Mouse (Mus musculus) mature B cell (primary cell): ENCODE measurements around the gene C8g.

Experiments used
- in situ Hi-C: fragments of 300-500 bp; cut with MboI; formaldehyde crosslinking; loops from 2 replicates; pipeline ENCODE4 v1.14.3; 2019

Gene C8g

DNA sequence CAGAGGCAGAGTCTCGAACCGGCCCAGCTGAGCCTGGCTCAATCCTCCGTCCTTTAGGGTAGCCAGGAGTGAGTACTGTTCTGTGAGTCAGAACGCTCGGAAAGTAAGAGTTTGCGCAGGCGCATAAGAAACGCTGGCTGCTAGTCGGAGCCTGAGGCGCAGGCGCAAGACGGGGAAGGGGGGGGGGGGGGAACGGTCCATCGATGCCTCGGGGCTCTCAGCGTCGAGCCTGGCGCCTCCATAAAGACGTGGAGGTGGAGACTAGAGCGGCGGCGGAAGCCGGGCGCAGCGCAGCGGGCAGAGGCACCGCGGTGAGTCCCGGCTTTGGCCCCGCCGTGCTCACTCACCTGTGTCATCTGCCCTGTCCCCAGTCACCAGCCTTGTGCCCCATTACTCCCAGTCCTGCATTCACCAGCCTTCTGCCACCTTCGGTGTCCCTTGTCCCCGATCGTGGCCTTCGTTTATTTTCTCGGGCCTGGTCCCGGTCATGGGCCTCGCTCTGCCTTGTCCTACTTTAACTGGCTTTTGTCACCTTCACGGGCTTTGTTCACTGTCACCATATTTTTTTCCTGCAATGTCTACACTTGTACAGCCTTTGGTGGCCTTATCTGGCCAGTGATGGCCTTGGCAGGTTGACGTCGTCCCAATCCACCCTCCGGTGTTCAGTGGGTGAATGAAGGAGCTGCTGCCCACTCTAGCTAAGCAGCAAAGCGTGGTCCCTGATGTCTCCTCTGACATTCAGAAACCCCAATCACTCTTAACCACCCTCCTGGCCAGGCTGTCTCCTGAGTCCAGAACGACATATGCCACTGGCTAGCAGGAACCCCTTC, 728 bp downstream of the C8g start, which contains the start of gene Fbxw5:
Gene Fbxw5, plus strand, starts transcription at position 175 of the 830 bp plus-strand sequence.
- in situ Hi-C loops = no loop called here

DNA sequence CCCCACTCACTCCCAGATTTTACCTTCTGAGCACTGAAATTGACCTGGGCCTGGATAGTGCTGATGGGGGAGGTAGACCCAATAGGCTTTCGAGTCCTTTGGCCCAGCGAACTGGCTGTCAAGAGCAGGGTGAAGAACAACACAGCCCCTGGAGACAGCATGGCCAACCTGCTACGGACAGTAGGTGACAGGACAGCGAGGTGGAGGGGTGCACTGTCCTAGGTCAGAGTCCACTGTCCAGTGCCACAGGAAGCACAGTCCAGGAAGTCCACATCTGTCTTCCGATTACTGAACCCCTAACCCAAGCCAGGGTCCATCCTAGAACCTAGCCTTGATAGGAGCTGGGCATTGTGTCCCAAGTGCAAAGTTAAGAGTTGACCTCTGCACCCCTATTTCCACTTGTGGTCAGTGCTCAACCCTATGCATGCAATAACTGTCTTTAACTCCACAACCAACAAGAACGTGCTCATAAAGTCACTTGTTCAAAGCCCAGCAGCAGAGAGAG, 1.4 kb downstream of the C8g start:
- in situ Hi-C loops = no loop called here

DNA sequence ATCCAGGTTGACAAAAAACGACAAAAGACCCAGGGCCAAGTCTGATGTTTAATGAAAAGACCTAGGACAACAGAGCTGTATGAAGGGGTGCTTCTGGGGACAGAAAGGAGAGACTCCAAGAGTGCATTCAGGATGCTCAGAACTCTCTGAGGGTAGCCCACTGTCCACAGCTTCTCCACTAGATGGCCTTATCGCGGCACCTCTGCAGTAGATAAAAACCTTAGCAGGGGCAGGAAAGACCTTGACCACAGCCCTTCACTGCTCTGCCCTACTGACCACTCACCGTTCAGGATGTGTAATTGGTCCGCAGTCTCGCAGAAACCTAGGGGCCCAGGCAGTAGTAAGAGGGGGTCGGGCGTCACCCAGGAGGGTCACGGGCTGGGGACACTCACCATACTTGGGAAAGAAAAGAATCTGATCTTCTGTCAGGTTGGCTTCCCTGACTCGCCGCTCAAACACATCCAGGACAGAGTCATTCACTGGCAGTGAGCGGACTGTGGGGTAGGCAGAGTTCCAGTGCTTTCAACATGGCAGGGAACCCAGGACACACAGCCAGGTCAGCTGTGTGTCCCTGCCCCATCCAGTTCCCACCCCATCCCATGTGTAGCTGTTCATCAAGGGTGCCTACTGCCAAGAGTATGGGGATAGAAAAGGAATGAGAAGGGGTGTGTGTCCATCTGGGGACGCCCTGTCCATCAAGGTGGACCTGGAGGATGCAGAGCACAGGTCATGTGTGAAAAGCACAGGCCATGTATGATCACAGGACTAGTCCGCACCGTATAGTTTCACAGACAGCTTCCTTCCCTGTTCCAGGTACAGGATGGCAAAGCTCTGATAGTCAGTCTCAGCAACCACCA, 2.7 kb downstream of the C8g start:
- in situ Hi-C loops = no loop called here

DNA sequence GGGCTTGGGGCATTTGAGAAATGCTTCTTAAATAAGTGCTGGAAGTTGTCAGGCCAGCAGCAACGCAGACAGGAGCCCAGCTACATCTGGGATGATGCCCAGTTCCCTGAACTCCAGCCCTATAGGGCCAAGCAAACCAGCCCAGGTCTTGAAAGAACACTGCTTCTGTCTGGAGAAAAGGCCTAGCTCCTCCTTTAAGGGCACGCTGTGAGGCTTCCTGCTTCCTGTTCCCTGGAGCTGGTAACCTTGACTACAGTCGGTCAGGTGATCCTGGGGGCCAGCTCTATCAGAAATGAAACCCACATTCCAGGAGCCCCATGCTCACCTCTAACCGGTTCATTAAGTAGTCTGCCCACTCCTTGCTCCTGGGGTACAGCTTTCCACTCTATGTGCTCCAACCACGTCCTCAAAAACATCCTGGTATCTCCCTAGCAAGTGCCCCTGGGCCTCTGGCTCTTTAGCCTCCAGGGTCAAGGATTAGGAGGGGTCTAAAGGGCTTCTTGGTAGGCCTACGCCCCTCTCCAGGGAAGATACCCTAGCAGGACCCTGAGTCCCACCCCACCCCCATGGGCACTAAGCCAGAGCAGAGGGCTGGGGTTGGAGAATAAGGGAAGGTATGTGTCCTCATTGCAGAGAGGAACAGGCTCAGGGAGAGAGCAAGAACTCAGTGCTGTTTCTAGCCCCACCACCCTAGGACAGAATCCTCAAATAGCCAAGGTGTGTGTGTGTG, 3.5 kb downstream of the C8g start:
- in situ Hi-C loops = no loop called here

DNA sequence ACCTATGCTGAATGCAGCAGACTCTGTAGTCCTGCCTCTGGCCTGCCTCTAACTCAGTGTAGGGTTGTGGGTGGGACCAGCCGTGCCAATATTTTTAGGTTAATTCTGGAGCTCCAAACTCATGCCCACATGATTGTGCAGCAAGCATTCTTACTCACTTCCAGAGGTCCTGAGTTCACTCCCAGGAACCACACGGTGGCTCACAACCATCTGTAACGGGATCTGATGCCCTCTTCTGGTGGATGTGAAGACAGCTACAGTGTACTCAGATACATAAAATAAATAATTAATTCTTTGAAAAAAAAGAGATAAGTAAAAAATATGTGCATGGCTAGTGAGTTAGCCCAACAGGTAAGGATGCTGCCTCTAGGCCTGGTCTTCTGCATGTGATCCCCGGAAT, 5.1 kb downstream of the C8g start:
- in situ Hi-C loops = no loop called here

GRCm38 (mm10) chr2:25493476-25493961, 8.0 kb downstream of the C8g start, which contains the start of gene Lcn12:
Lcn12 (minus strand) TSS chr2:25493911.
- in situ Hi-C loops = no loop called here

GRCm38 (mm10) chr2:25492988-25493387, 8.5 kb downstream of the C8g start:
- in situ Hi-C loops = no loop called here

GRCm38 (mm10) chr2:25488671-25489068, 12.8 kb downstream of the C8g start:
- in situ Hi-C loops = no loop called here

GRCm38 (mm10) chr2:25487965-25488670, 13.4 kb downstream of the C8g start:
- in situ Hi-C loops = no loop called here

GRCm38 (mm10) chr2:25484901-25485647, 16.4 kb downstream of the C8g start:
- in situ Hi-C loops = no loop called here

DNA sequence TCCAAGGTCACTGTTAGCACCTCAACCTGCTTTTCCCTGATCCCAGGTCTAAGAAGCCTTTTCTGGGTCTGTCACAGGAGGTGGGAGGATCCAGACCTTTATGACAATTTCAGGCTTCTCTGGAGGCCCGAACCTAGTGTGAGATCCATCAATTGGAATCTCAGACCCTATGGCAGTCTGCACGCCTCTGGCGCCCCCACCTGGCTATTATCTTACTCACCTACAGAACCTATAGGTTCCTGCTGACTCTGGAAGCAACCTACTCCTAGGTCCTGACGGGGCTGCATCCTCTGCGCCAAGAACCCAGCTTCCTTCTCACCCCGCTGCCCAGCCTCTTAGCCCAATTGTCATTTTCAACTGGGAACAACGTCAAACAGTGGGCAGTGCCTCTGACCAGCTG, 18.6 kb downstream of the C8g start:
- in situ Hi-C loops = no loop called here

DNA sequence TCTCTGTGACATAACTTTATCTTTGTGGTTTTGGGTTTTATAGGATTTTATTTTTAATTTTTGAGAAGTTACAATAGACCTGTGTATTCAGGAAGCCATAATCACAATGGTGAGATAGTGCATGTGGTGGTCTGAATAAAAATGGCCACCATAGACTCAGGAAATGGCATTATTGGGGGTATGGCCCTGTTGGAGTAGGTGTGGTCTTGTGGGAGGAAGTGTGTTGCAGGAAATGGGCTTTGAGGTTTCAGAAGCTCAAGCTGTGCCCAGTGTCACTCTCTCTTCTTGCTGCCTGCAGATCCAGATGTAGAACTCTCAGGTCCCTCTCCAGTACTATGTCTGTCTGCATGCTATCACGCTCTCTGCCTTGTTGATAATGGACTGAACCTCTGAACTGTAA, 21.0 kb downstream of the C8g start:
- in situ Hi-C loops = no loop called here

DNA sequence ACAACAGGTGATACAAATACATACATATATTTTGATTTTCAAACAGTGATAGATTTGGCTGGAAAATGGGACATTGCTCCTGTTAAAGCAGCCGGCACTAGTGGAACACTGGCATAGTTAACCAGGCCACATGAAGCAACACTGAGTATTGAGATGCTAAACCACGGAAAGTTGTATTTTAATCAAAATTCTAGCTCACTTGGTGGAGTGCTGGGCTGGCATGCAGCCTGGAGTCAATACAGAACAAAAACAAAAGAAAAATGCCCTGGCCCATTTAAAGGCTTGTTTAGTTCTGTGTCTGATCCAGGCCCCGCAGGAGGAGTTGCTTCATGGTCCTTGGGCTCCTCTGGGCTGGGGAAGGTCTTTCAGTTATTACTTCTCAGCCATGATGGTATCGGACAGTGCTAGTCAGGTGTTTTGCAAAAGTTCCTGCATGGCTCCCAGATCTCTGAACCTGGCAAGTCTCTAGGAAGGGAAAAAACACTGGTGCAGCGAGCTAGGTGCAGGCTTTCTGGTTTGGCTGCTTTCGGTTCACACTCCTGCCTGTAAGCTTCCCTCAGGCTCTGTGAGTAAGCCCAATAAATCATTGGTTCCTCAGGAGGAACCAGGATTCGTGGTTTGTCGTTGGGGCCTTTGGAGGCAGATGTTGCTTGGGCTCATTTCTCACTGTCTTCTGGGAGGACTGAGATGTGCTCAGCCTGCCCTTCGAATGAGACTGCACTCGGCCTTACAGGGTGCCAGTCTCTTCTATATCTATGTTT, 21.8 kb downstream of the C8g start:
- in situ Hi-C loops = no loop called here

DNA sequence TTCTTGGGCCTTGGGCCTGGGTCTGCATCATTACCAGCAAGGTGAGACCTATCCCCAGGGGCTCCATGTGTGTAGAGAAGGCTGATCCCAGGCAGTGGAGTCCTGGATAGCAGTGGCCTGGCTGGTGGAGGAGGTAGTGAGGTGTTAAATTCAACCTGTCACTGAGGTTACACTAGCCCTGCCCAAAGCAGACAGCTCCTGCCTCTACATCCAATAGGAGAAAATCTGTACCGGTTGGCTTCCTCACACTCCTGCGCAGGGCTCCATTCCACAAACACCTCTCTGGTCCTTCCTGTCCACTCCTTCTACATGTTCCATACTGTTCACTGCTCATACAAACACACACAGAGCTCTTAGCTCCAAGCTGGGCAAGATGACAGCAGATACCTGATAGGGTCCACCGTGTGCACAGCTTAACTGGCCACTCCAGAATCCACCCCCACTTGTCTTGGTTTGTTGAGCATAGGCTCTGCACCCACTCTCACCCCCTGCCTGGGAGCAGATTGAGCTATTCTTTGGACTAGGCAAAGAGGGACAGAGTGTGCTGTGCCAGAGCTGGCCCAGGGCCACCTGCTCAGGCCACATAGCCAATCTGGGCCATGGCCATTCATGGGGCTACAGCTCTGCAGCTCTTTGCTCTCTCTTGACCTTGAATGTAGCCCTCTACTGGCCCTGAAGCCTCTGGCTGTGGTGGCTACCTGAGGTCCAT, 23.4 kb downstream of the C8g start:
- in situ Hi-C loops = no loop called here

GRCm38 (mm10) chr2:25477541-25477940, 24.0 kb downstream of the C8g start:
- in situ Hi-C loops = no loop called here

- in situ Hi-C loops = no loop called here
These were observed 29.0 kb downstream of the C8g start for GRCm38 (mm10) chr2:25472550-25472949.

DNA sequence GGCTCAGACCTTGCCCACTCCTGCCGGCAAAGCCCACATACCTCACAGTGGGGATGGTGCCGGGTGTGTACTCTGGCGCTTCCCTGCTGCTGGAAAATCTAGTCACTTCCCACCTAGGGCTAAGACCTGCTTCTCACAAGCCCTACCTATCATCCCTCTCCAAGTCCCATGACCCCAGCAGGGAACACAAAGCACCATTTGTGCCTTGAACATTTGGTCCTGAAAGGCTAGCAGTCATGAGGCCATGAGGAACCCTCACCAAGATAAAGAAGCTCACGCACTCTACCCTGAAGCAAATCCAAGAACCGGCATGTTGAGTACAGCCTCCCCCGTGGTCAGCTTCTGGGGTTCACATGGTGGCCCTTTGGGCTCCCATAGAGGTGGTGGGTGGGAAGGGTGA, 31.6 kb downstream of the C8g start, which contains the start of gene Ptgds:
Gene Ptgds, minus strand, starts transcription at position 78 of the 400 bp plus-strand sequence.
- in situ Hi-C loops = no loop called here

DNA sequence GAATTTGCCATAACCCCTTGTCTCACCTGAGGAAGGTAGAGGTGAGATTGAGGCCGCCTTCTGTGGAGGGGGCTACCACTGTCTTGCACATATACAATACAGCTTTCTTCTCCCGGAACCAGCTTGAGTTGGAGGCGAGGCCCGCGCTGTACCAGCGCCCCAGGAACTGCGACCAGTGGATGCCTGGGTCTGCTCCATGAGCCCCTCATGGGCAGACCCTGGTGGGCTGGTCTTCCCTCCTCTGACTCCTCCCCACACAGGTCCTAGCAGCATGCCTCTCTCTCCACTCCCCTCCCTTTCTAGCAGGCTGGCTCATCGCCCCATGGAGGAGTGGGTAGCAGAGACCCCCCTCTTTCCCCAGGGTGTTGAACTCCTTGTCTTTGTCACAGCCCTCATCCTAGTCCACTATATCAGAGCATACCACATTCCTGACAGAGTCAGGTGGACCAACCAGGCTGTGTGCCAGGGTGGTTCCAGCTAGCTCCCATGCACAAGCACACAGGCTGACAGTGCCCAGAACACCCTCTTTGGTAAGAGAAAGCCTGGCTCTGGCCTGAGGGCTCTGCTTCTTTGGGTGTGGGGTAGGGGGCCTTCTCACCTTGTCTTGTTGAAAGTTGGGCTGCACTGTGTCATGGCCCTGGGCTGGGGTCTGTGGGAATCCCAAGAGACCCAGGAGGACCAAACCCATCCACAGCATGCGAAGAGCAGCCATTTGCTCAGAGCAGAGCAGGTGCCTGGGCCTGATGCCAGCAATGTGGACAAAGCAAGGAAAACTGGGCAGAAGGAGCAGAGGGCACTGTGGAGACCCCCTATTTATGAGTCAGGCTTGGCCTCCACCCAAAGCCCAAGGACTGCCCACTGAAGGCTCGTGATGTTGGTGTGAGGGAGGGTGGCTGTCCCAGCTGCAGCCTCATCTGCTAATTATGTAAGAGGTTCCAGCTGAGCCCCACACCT, 32.3 kb downstream of the C8g start:
- in situ Hi-C loops = no loop called here
